Mouse (Mus musculus) heart, embryonic 12.5 days (tissue): ENCODE data around the gene Vmn1r53. TPM values are rescaled to one million over a fixed set of nuclear protein-coding genes. Genes with fewer than 3 reads are reported as not detected.
"Not testable (repeated sequence)": the region's sequence is repeated elsewhere in the genome, so short reads cannot be mapped to it uniquely, and the experiment has no call there.

Experiments
- ATAC-seq: fragments of 200-750 bp; cut with Nextera tagmentation; 2 replicates; pipeline ENCODE4 v1.8.0; 2017; ENCODE audit warnings: moderate TSS enrichment, moderate library complexity; ENCODE audit not compliant: insufficient number of reproducible peaks, low FRiP score
- H3K27ac ChIP-seq: fragments of 300-500 bp; sonication (generic); 2 replicates; pipeline ENCODE4 v1.5.1; 2016; ENCODE audit warnings: mild to moderate bottlenecking, moderate library complexity; ENCODE audit not compliant: poor library complexity, severe bottlenecking
- H3K27me3 ChIP-seq: fragments of 300-500 bp; sonication (generic); replicated peaks from 2 replicates; pipeline ENCODE4 v1.6.1; 2016; ENCODE audit warnings: mild to moderate bottlenecking, moderate library complexity
- H3K36me3 ChIP-seq: fragments of 300-500 bp; sonication (generic); 2 replicates; pipeline ENCODE4 v1.6.1; 2016; ENCODE audit warnings: mild to moderate bottlenecking, moderate library complexity
- H3K4me1 ChIP-seq: fragments of 300-500 bp; sonication (generic); replicated peaks from 2 replicates; pipeline ENCODE4 v1.6.1; 2016; ENCODE audit warnings: mild to moderate bottlenecking
- H3K4me2 ChIP-seq: fragments of 300-500 bp; sonication (generic); 2 replicates; pipeline ENCODE4 v1.6.1; 2016; ENCODE audit warnings: mild to moderate bottlenecking, moderate library complexity
- H3K4me3 ChIP-seq: fragments of 300-500 bp; sonication (generic); 2 replicates; pipeline ENCODE4 v1.5.1; 2016; ENCODE audit warnings: mild to moderate bottlenecking
- H3K9ac ChIP-seq: fragments of 300-500 bp; sonication (generic); 2 replicates; pipeline ENCODE4 v1.6.1; 2016; ENCODE audit warnings: mild to moderate bottlenecking, moderate library complexity
- H3K9me3 ChIP-seq: fragments of 300-500 bp; sonication (generic); replicated peaks from 2 replicates; pipeline ENCODE4 v1.6.1; 2016; ENCODE audit warnings: mild to moderate bottlenecking, moderate library complexity
- WGBS: fragments of 180-500 bp; shearing (Covaris S2); methylation state at CpG from one replicate; pipeline ENCODE4 v1.1.7; 2016; 5-methylcytosine and 5-hydroxymethylcytosine counted together
- polyA plus RNA-seq: library from polyadenylated mRNA; unstranded; fragments of >200 nt; fragmentation: Nextera tagmentation; extraction: Ambion mirVana; gene quantifications from 2 replicates; pipeline ENCODE4 v1.2.1, GENCODE M21; 2016

Vmn1r53 gene
- not detected in 2 replicates for polyA plus RNA-seq

GRCm38 (mm10) chr6:90224338-90224737 is at the start of gene Vmn1r53:
Vmn1r53 (minus strand) TSS chr6:90224438.
- Histone ChIP-seq H3K4me2 (no peak within 1 kb of the TSS), H3K9ac (no peak within 1 kb of the TSS), H3K27me3 (no peaks in the 10 kb centered on the region), H3K4me3 (no peak within 1 kb of the TSS), H3K36me3 (no peaks in the 10 kb centered on the region), H3K27ac (no peak within 1 kb of the TSS), H3K4me1 (no peaks in the 10 kb centered on the region), H3K9me3 (peaks cover 8% of the 10 kb centered on the region)
- WGBS = 72% methylated on average over 1 of the region's 1 CpGs
- ATAC-seq = no peak

DNA sequence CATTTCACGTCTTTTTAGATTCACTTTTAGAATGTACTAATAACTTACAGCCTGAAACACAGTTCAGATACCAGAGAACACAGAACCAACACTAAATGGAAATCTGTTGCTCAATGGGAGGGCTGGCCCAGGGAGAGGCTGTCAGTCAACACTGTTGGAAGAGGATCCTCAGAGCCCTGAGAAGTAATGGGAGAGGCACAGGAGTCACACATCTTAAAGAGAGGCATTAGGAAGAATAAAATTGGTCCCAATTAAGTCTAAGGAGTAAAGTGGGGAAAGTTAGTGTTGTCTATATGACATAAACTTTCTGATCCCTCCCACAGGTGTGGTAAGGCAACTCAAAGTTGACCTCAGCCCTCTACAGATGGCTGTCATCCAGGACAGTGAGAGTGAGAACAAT is 21.8 kb upstream of the Vmn1r53 start, which contains the start of gene Vmn1r54:
Gene Vmn1r54 (plus strand): TSS at position 301 of the 400 bp plus-strand sequence.
- no peak within 1 kb of the TSS for H3K9ac ChIP-seq
- H3K4me1 ChIP-seq = no peaks in the 10 kb centered on the region
- no peak within 1 kb of the TSS for H3K4me2 ChIP-seq
- H3K4me3 ChIP-seq = no peak within 1 kb of the TSS
- WGBS = 60% methylated on average over 1 of the region's 1 CpGs
- no peaks in the 10 kb centered on the region for H3K9me3 ChIP-seq
- H3K27me3 ChIP-seq = no peaks in the 10 kb centered on the region
- ATAC-seq = no peak
- no peaks in the 10 kb centered on the region for H3K36me3 ChIP-seq
- no peak within 1 kb of the TSS for H3K27ac ChIP-seq

DNA sequence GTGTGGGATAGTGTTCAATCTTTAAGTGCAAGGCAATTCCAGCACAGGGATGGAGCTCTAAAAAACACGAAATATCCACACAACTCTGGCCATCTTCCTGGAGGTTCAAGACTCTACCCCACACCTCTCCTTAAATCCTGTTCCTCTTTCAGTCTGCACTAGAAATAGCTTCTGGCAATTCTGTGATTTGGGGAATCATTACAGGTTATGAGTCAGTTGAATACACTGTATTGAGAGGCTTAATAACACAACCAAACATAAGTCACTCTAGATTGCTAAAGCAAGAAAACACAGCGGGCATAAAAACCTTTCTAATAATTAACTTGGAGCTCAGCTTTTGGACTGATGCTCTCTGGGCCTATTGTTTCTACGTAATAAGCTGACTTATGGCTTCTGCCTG is 19.8 kb upstream of the Vmn1r53 start:
- Histone ChIP-seq H3K9ac (no peak overlapping the region), H3K27me3 (no peaks in the 10 kb centered on the region), H3K9me3 (no peaks in the 10 kb centered on the region), H3K4me1 (no peaks in the 10 kb centered on the region), H3K36me3 (no peaks in the 10 kb centered on the region), H3K4me2 (no peak overlapping the region), H3K4me3 (no peak overlapping the region), H3K27ac (no peak overlapping the region)
- ATAC-seq = no peak
- WGBS = 66% methylated on average over 3 of the region's 3 CpGs

GRCm38 (mm10) chr6:90232681-90233080 is 8.4 kb upstream of the Vmn1r53 start:
- 44% methylated on average over 27 of the region's 27 CpGs for WGBS
- Histone ChIP-seq H3K4me1 (no peaks in the 10 kb centered on the region), H3K9me3 (peaks cover 20% of the 10 kb centered on the region), H3K36me3 (no peaks in the 10 kb centered on the region), H3K9ac (no peak overlapping the region), H3K4me2 (no peak overlapping the region), H3K27ac (no peak overlapping the region), H3K4me3 (no peak overlapping the region), H3K27me3 (no peaks in the 10 kb centered on the region)
- no peak for ATAC-seq

DNA sequence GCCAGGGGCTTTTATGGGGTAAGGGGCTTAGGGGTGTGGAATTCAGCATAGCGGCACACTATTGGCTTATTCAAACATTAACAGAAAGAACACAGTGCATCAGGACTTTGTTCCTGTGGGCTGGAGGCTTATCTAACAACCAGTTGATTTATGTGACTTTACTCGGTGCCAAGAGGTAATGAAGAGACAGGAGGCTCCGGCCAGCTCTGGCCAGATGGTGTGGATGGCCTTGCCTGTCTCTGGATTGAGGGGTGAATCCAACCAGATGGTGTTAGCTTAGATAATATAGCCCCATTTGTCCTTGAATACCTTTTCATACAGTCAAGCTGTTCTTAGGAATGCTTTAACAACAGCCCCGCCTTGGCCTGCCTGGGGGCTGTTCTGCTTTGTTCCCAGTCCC is 7.9 kb upstream of the Vmn1r53 start:
- H3K36me3 ChIP-seq, ATAC-seq, H3K4me3 ChIP-seq, H3K27me3 ChIP-seq, H3K4me1 ChIP-seq, H3K9ac ChIP-seq, H3K4me2 ChIP-seq, H3K27ac ChIP-seq: not testable (repeated sequence)
- WGBS = 80% methylated on average over 4 of the region's 4 CpGs
- peaks cover 20% of the 10 kb centered on the region for H3K9me3 ChIP-seq

DNA sequence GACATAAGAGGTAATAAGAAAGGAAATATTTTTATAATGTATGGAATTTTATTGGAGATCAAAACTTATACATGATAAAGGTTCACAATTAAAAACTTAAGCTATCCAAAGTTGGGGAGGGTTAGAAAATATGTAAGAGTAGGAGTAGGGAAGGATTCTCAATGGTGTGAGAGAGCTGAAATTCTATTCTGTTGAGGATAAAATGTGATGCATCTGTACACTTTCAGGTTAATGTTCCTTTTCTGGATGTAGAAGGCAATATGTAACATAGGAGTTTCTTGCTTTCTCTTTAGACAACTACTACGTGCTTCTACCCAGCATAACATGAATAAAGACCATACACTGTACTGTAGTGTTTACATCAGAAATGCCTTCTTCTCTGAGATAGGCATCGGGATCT is 21.7 kb downstream of the Vmn1r53 start, which contains the start of gene V1ra8:
Gene V1ra8 (plus strand): TSS at position 301 of the 400 bp plus-strand sequence.
- H3K9me3 ChIP-seq, H3K9ac ChIP-seq, H3K27me3 ChIP-seq, H3K4me3 ChIP-seq, H3K4me2 ChIP-seq, ATAC-seq, H3K27ac ChIP-seq, H3K4me1 ChIP-seq, H3K36me3 ChIP-seq: not testable (repeated sequence)
- 79% methylated on average over 2 of the region's 2 CpGs for WGBS

DNA sequence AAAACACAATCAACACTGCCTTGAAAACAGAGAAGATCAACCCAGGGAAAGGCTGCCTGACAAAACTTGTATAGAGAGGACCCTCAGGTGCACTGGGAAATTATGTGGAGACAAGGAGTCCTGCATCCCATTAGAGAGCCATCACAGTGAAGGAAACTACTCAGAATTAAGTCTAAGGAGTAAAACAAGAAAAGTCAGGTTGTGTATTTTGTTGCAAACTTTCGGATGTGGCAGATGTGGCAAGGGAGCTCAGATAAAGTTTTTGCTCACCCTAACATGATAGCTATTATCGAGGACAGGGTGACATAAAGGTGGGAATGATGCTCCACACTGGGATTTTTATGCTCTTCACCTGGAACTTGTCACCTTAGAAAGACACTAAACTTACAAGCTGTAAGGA is 49.7 kb downstream of the Vmn1r53 start, which contains the start of gene Vmn1r52:
Gene Vmn1r52 (plus strand): TSS at position 301 of the 400 bp plus-strand sequence.
- H3K9me3 ChIP-seq = 0 out of 2 replicates have a peak, but pooled peaks cover 5% of the 10 kb centered on the region
- no peak within 1 kb of the TSS for H3K9ac ChIP-seq
- no peak within 1 kb of the TSS for H3K4me2 ChIP-seq
- H3K36me3 ChIP-seq = no peaks in the 10 kb centered on the region
- H3K27ac ChIP-seq = no peak within 1 kb of the TSS
- H3K4me3 ChIP-seq = no peak within 1 kb of the TSS
- no peaks in the 10 kb centered on the region for H3K27me3 ChIP-seq
- no peaks in the 10 kb centered on the region for H3K4me1 ChIP-seq
- 57% methylated on average over 2 of the region's 2 CpGs for WGBS
- no peak for ATAC-seq

Other genes with a start within 250 kb of the Vmn1r53 start
- gene Vmn1r47, start 208.3 kb downstream of the Vmn1r53 start, polyA plus RNA-seq = not detected in 2 replicates
- not detected in 2 replicates for gene Vmn1r48, start 187.6 kb downstream of the Vmn1r53 start, polyA plus RNA-seq
- gene Vmn1r49, start 145.9 kb downstream of the Vmn1r53 start, polyA plus RNA-seq = not detected in 2 replicates
- gene Vmn1r50, start 123.0 kb downstream of the Vmn1r53 start, polyA plus RNA-seq = not detected in 2 replicates
- gene Vmn1r51, start 101.8 kb downstream of the Vmn1r53 start, polyA plus RNA-seq = not detected in 2 replicates
- not detected in 2 replicates for gene Vmn1r52, start 49.6 kb downstream of the Vmn1r53 start, polyA plus RNA-seq
- not detected in 2 replicates for gene V1ra8, start 21.6 kb downstream of the Vmn1r53 start, polyA plus RNA-seq
- not detected in 2 replicates for gene Vmn1r54, start 21.9 kb upstream of the Vmn1r53 start, polyA plus RNA-seq
- not detected in 2 replicates for gene BC048671, start 76.8 kb upstream of the Vmn1r53 start, polyA plus RNA-seq
- 0.10 TPM in 1 of 2 replicates, not detected in the other for gene Chst13, start 100.7 kb upstream of the Vmn1r53 start, polyA plus RNA-seq
- not detected in 2 replicates for gene Uroc1, start 108.8 kb upstream of the Vmn1r53 start, polyA plus RNA-seq
- 9.2 and 10.0 TPM in 2 replicates for gene Zxdc, start 145.1 kb upstream of the Vmn1r53 start, polyA plus RNA-seq
- gene Cfap100, start 204.4 kb upstream of the Vmn1r53 start, polyA plus RNA-seq = 0.08 and 0.12 TPM in 2 replicates
- gene Klf15, start 238.1 kb upstream of the Vmn1r53 start, polyA plus RNA-seq = 6.6 and 7.3 TPM in 2 replicates